Mouse (Mus musculus) megakaryocyte, embryonic 14.5 days (primary cell): ENCODE data around the gene Rnf145.

Experiments
- FLI1 ChIP-seq: IDR thresholded peaks from 2 replicates; pipeline ENCODE4 v1.6.1; 2012; ENCODE audit warnings: low read length, inconsistent platforms, mixed read lengths
- GATA1 ChIP-seq: IDR thresholded peaks from 3 replicates; pipeline ENCODE4 v1.6.1; 2012; ENCODE audit warnings: mixed read lengths, low read length, inconsistent platforms, borderline replicate concordance

- TF ChIP-seq GATA1 (no peak), FLI1 (no peak)
Observed at GRCm38 (mm10) chr11:44554339-44554738, 35.6 kb downstream of the Rnf145 start.
